Mouse (Mus musculus) kidney, adult 2 months (tissue): ENCODE data around the gene Etv5.

ENCODE experiments used
- CTCF ChIP-seq: fragments of 200-500 bp; conservative IDR thresholded peaks from 2 replicates; pipeline ENCODE4 v1.5.1; 2011; ENCODE audit warnings: low read depth, mild to moderate bottlenecking, control low read depth, low read length, moderate library complexity, mixed read lengths; ENCODE audit not compliant: insufficient read depth, insufficient read length
- POLR2A ChIP-seq: fragments of 200-500 bp; IDR thresholded peaks from one replicate; pipeline ENCODE4 v1.6.1; 2011; ENCODE audit warnings: low read depth, low read length, control low read depth

DNA sequence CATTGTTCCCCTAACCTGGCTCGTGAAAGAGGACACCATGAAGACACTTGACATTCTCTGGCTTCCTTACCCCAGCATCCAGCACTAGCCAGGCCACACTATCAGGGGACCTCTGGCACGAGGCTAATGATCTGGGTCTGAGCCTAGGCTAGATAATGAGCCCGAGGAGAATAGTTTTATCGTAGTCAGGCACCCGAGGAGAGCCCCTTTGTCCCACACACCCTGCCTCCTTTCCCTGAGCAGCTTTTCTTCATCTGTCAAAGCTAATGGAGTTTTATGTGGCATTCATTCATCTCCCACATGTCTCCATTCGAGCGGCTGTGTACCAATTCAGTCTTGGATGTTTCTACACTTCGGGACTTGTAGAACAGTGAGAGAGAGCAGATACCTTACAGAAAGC, 59.5 kb downstream of the Etv5 start:
- no peak for TF ChIP-seq CTCF
- TF ChIP-seq POLR2A: no peak
